Mouse (Mus musculus) cortical plate, adult 2 months (tissue): ENCODE data around the gene Lrp6.

ENCODE experiments used
- CTCF ChIP-seq: fragments of 200-500 bp; IDR thresholded peaks from 2 replicates; pipeline ENCODE4 v1.5.1; 2011; ENCODE audit warnings: mild to moderate bottlenecking, control low read depth, low read length; ENCODE audit not compliant: insufficient read depth; ENCODE audit errors: extremely low read depth
- POLR2A ChIP-seq: fragments of 200-500 bp; IDR thresholded peaks from 2 replicates; pipeline ENCODE4 v1.6.1; 2011; ENCODE audit warnings: mild to moderate bottlenecking, low read length, control low read depth; ENCODE audit not compliant: insufficient read depth; ENCODE audit errors: extremely low read depth

- TF ChIP-seq POLR2A: no peak
- no peak for TF ChIP-seq CTCF
Measured at GRCm38 (mm10) chr6:134407226-134407625, 159.5 kb downstream of the Lrp6 start.
